Mouse (Mus musculus) liver, postnatal 0 days (tissue): ENCODE results near the gene Tcn2.

Experiments
- CTCF ChIP-seq: sonication (generic); IDR thresholded peaks from 2 replicates; pipeline ENCODE4 v1.5.1; 2016; ENCODE audit warnings: antibody characterized with exemption, low read depth
- EP300 ChIP-seq: IDR thresholded peaks from 2 replicates; pipeline ENCODE4 v1.6.1; 2016; ENCODE audit warnings: antibody characterized with exemption, low read depth, mild to moderate bottlenecking

GRCm38 (mm10) chr11:3921281-3921850 is 10.6 kb downstream of the Tcn2 start:
- TF ChIP-seq CTCF, result peak; percentile 81
- no peak for TF ChIP-seq EP300
